Mouse (Mus musculus) heart, postnatal 25 days (tissue): ENCODE measurements around the gene Selenop. TPM values are rescaled to one million over a fixed set of nuclear protein-coding genes. Genes with fewer than 3 reads are reported as not detected.
A peak's percentile ranks its signal among the peaks of the same experiment; 100 is the strongest.

ENCODE experiments used
- DNase-seq: peaks from one replicate; pipeline ENCODE4 v3.0.0; 2022; ENCODE audit warnings: low spot score
- intact Hi-C: fragments of 180-260 bp; cut with DNase I; formaldehyde crosslinking; loops from one replicate; pipeline ENCODE4 v1.15.1; 2025
- total RNA-seq, 2 experiments: library from RNA; stranded (reverse); gene quantifications; 2 replicates each; pipeline ENCODE4 v1.2.3; 2021

Selenop gene
- total RNA-seq, 2 experiments from 2014 or later, result 344 to 347 TPM

DNA sequence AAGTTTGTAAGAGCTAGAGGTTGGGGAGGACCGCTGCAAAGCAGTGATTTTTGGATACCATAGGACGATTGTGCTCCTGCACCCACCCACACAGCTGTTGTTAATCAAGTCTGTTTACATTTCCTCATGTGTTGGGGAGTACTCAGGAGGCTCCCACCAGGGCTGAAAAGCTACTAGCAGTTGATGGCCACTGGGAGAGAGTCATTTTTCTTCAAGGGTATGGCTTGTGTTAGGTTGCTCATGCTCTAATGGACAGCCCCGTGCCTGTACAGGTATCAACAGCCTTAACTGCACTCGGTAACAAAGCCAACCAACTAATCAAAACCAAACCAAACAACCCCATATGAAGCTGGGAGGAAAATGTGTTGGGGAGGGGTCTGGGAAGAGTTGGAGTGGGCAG, 1.1 kb downstream of the Selenop start:
- intact Hi-C loops, result no loop called here
- DNase-seq, result no peak

- intact Hi-C loops, result loop anchor here (2.0 kb wide), 1 partner anchor 43 kb away; no protein-coding TSS in a partner anchor
- no peak for DNase-seq
Observed at GRCm38 (mm10) chr15:3269996-3270645, 1.8 kb downstream of the Selenop start.

GRCm38 (mm10) chr15:3270646-3271077, 2.3 kb downstream of the Selenop start:
- intact Hi-C loops, result loop anchor here (2.0 kb wide), 1 partner anchor 44 kb away; no protein-coding TSS in a partner anchor
- DNase-seq, result peak; percentile 73

GRCm38 (mm10) chr15:3271216-3271615, 2.9 kb downstream of the Selenop start:
- no peak for DNase-seq
- intact Hi-C loops, result loop anchor here (2.0 kb wide), 1 partner anchor 44 kb away; no protein-coding TSS in a partner anchor

- DNase-seq, result no peak
- intact Hi-C loops, result no loop called here
Observed at GRCm38 (mm10) chr15:3273191-3273590, 4.8 kb downstream of the Selenop start.

GRCm38 (mm10) chr15:3277391-3277790, 9.0 kb downstream of the Selenop start:
- intact Hi-C loops, result loop anchor here (2.0 kb wide), 1 partner anchor 61 kb away; no protein-coding TSS in a partner anchor
- DNase-seq, result no peak

DNA sequence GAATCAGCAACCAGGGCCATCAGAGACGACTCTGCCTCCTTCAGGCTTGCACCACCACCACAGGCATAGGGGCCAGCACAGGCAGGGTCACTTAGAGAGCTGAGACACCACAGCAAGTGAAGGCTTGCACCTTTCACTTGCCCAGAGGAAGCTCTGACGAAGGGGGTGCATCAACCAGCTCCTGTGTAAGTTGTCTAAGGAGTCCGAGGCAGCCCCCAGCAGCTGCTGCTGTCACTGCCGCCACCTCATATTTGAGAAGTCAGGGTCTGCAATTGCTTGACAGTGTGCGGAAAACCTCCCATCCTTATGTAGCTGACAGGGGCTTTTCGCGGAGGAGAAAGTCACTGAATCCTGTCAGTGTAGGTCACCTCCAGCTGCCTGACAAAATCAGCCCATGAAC, 10.9 kb downstream of the Selenop start:
- intact Hi-C loops, result no loop called here
- DNase-seq, result no peak

DNA sequence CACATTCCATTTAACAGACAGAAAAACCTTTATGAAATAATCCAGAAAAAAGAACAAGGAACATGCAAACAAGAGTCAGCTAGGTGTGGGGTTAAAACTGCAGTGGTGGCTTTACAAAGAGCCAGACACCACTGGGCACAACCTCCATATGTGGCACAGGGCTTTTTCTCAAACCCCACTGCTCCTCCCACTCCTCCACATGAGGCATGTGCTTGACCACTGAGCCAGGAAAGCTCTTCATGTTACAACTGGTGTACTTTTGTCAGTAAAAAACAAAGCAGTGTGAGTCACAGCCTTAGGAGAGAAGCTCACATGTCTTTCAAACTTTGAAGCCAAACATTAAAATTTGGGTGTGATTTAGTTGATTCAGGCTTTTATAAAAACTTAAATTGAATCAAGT, 12.9 kb downstream of the Selenop start:
- DNase-seq, result no peak
- intact Hi-C loops, result no loop called here

- intact Hi-C loops, result no loop called here
- DNase-seq, result no peak
Observed at GRCm38 (mm10) chr15:3281737-3282136, 13.4 kb downstream of the Selenop start.

- DNase-seq, result no peak
- intact Hi-C loops, result no loop called here
Observed at GRCm38 (mm10) chr15:3286032-3286431, 17.7 kb downstream of the Selenop start.

DNA sequence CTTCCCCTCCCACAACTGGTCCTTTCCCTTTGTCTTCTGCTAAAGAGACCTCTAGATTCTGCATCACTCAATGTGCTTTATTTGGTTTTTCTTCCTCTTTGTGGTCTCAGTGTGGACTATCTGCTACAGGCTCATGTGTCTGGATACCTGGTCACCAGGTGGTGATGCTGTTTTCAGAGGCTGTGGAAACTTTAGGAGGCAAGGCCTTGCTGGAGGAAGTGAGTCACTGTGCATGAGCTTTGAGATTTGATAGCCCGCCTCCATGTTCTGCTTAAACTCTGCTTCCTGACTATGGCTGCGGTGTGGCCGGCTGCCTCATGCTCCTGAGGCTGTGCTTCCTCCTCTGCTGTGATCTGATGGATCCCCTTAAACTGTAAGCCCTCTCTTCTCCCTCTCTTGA, 22.1 kb downstream of the Selenop start:
- no peak for DNase-seq
- intact Hi-C loops, result loop anchor here (10.0 kb wide), 1 partner anchor 644 kb away; no protein-coding TSS in a partner anchor

GRCm38 (mm10) chr15:3293477-3293876, 25.1 kb downstream of the Selenop start:
- intact Hi-C loops, result loop anchor here (10.0 kb wide), 1 partner anchor 641 kb away; no protein-coding TSS in a partner anchor
- DNase-seq, result no peak

DNA sequence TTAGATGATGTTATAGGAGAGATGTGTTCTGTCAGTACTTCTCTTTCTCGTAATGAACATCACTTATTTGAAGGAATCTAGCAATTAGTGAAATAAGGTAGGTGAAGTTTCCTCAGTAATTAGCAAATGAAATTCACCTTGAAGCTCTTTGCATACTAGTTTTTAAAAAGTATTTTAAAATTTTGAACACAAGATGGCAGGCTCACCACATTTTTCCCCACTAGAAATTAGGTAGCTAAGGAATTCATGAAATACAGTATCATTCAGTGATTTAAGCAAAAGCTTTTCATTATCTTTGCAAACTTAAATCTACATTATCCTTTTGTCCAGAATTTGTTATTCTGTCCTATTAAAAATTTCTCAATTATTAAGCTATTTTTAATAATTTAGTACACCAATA, 27.6 kb downstream of the Selenop start:
- no peak for DNase-seq
- intact Hi-C loops, result loop anchor here (5.0 to 10.0 kb wide), 3 partner anchors 61 to 639 kb away; no protein-coding TSS in a partner anchor

GRCm38 (mm10) chr15:3297615-3298014, 29.3 kb downstream of the Selenop start:
- DNase-seq, result no peak
- intact Hi-C loops, result loop anchor here (5.0 to 10.0 kb wide), 3 partner anchors 60 to 637 kb away; no protein-coding TSS in a partner anchor

GRCm38 (mm10) chr15:3300361-3301100, 32.2 kb downstream of the Selenop start:
- intact Hi-C loops, result no loop called here
- DNase-seq, result no peak

DNA sequence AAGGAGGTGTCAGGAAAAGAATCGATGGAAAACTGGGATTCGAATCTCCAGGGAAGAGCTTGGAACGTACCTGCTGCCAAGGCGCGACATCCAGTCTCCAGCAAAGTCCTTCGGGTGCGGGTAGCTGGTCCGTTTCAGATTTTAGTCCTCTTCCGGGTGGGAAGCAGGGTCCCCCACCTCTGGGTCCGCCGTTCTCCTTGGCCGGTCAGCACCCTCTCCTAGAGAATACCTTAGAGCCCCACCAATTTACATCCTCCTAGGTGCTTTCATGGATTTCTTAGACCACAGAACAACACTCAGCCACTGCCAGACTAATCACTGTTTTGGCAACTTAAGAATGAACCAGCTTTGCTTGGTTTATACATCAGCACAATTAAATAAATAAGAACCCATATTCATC, 35.1 kb downstream of the Selenop start, which contains the start of gene Ccdc152:
Ccdc152 (minus strand) TSS at position 101 of the 400 bp plus-strand sequence.
- no peak for DNase-seq
- intact Hi-C loops, result no loop called here

GRCm38 (mm10) chr15:3309856-3310255, 41.5 kb downstream of the Selenop start:
- intact Hi-C loops, result no loop called here
- DNase-seq, result no peak

DNA sequence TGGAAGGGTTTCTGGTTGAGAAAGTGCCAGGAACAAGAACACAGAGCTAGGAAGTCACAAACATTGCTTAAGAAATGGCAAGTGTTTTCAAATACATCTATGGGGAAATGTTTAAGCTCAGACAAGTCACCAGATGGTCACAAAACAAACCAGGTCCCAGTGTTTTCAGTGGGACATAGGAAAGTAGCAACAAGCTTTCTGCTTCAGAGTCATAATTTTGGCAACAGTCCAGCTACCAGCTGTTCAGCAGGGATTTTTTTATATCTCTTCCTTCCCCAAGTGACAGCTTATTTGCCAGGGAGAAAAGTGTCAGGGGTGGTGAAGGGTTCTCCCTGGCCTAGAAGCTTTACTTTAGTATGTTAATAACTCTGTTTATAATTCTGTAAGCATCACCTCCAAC, 44.6 kb downstream of the Selenop start:
- intact Hi-C loops, result no loop called here
- DNase-seq, result no peak

- intact Hi-C loops, result no loop called here
- DNase-seq, result no peak
Observed at GRCm38 (mm10) chr15:3316617-3317016, 48.3 kb downstream of the Selenop start.

- no peak for DNase-seq
- intact Hi-C loops, result no loop called here
Observed at GRCm38 (mm10) chr15:3319929-3320328, 51.6 kb downstream of the Selenop start.

DNA sequence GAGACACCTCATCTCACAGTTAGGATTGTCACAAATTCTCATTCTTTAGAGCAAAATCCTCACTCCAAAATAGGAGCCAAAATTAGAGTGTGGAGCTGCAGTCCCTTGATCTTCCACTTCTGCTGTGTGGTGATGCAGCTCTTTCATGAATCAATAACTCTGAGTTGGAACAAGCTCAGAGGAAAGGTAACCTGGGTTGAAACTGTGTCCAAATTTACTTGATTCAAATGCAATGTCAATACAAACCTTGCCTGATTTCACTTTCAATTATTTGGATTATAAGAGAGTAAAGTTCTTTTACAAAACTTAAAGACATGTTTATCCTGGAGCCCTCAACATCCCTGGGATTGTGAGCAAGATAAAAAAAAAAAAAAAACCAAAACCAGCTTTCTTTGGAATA, 54.7 kb downstream of the Selenop start:
- DNase-seq, result no peak
- intact Hi-C loops, result no loop called here
